Mouse (Mus musculus) liver, embryonic 14.5 days (tissue): ENCODE data around the gene Dctn2. TPM values are rescaled to one million over a fixed set of nuclear protein-coding genes. Genes with fewer than 3 reads are reported as not detected.
A peak's percentile ranks its signal among the peaks of the same experiment; 100 is the strongest.

Experiments used
- ATAC-seq: fragments of 200-750 bp; cut with Nextera tagmentation; 2 replicates; pipeline ENCODE4 v1.8.0; 2017; ENCODE audit warnings: moderate number of reproducible peaks, mild to moderate bottlenecking, moderate library complexity; ENCODE audit not compliant: insufficient read depth
- DNase-seq, 3 experiments: peaks; one replicate each; pipeline ENCODE4 v3.0.0-alpha.2; 2012 to 2013; ENCODE audit warnings: low read depth in 3 of 3, low spot score in 3 of 3
- H3K27ac ChIP-seq: fragments of 300-500 bp; sonication (generic); 2 replicates; pipeline ENCODE4 v1.5.1; 2014; ENCODE audit warnings: moderate library complexity, mild to moderate bottlenecking, control low read depth, inconsistent platforms
- H3K27me3 ChIP-seq: fragments of 300-500 bp; sonication (generic); 2 replicates; pipeline ENCODE4 v1.6.1; 2014; ENCODE audit warnings: mild to moderate bottlenecking, low read length, moderate library complexity; ENCODE audit not compliant: control insufficient read depth, insufficient read depth
- H3K36me3 ChIP-seq: fragments of 300-500 bp; sonication (generic); replicated peaks from 2 replicates; pipeline ENCODE4 v1.6.1; 2014; ENCODE audit warnings: low read depth; ENCODE audit not compliant: control insufficient read depth, insufficient read depth
- H3K4me1 ChIP-seq, 2 experiments: fragments of 200-500 bp in 1 of 2; fragments of 300-500 bp in 1 of 2; sonication (generic) in 1 of 2; replicated peaks; 2 replicates each; pipeline ENCODE4 v1.6.1; 2012 to 2014; ENCODE audit warnings: antibody characterized with exemption in 1 of 2, inconsistent platforms in 1 of 2, low read length in 1 of 2; ENCODE audit not compliant: control insufficient read depth in 2 of 2, insufficient read depth in 2 of 2
- H3K4me2 ChIP-seq: fragments of 300-500 bp; sonication (generic); 2 replicates; pipeline ENCODE4 v1.6.1; 2014; ENCODE audit warnings: low read depth, mild to moderate bottlenecking, control low read depth, moderate library complexity
- H3K4me3 ChIP-seq, 2 experiments: fragments of 200-500 bp in 1 of 2; fragments of 300-500 bp in 1 of 2; sonication (generic) in 1 of 2; 2 replicates each; pipeline ENCODE4 v1.5.1; 2012 to 2014; ENCODE audit warnings: low read depth in 2 of 2, low read length in 2 of 2, mild to moderate bottlenecking in 2 of 2, control low read depth in 1 of 2, inconsistent platforms in 1 of 2, moderate library complexity in 1 of 2; ENCODE audit not compliant: insufficient read depth in 1 of 2
- H3K9ac ChIP-seq: fragments of 300-500 bp; sonication (generic); replicated peaks from 2 replicates; pipeline ENCODE4 v1.6.1; 2014; ENCODE audit warnings: mild to moderate bottlenecking, control low read depth, moderate library complexity
- H3K9me3 ChIP-seq: fragments of 300-500 bp; sonication (generic); 2 replicates; pipeline ENCODE4 v1.6.1; 2016; ENCODE audit warnings: low read length, mixed read lengths; ENCODE audit not compliant: control insufficient read depth
- CTCF ChIP-seq: IDR thresholded peaks from 2 replicates; pipeline ENCODE4 v1.5.1; 2016; ENCODE audit warnings: antibody characterized with exemption, low read depth, control low read depth
- EP300 ChIP-seq: IDR thresholded peaks from 2 replicates; pipeline ENCODE4 v1.6.1; 2016; ENCODE audit warnings: antibody characterized with exemption, low read depth
- WGBS: fragments of 180-500 bp; shearing (Covaris S2); extraction: QIAGEN DNeasy Blood & Tissue Kit; methylation state at CpG from one replicate; pipeline ENCODE4 v1.1.7; 2014; ENCODE audit not compliant: insufficient replicate concordance; 5-methylcytosine and 5-hydroxymethylcytosine counted together
- polyA plus RNA-seq, 2 experiments: library from polyadenylated mRNA; depleted of rRNA in 1 of 2; stranded (reverse) in 1 of 2; unstranded in 1 of 2; fragments of >200 nt; fragmentation: Nextera tagmentation in 1 of 2; extraction: Ambion mirVana in 1 of 2; gene quantifications; 2 replicates each; pipeline versions ENCODE4 v1.2.1 to v1.2.3; 2012 to 2014

Dctn2 gene
- polyA plus RNA-seq (2012; rRNA removed) (53.8 and 58.7 TPM in 2 replicates), polyA plus RNA-seq (2014; fragmentation: Nextera tagmentation; extraction: Ambion mirVana) (59.2 and 64.7 TPM in 2 replicates)

DNA sequence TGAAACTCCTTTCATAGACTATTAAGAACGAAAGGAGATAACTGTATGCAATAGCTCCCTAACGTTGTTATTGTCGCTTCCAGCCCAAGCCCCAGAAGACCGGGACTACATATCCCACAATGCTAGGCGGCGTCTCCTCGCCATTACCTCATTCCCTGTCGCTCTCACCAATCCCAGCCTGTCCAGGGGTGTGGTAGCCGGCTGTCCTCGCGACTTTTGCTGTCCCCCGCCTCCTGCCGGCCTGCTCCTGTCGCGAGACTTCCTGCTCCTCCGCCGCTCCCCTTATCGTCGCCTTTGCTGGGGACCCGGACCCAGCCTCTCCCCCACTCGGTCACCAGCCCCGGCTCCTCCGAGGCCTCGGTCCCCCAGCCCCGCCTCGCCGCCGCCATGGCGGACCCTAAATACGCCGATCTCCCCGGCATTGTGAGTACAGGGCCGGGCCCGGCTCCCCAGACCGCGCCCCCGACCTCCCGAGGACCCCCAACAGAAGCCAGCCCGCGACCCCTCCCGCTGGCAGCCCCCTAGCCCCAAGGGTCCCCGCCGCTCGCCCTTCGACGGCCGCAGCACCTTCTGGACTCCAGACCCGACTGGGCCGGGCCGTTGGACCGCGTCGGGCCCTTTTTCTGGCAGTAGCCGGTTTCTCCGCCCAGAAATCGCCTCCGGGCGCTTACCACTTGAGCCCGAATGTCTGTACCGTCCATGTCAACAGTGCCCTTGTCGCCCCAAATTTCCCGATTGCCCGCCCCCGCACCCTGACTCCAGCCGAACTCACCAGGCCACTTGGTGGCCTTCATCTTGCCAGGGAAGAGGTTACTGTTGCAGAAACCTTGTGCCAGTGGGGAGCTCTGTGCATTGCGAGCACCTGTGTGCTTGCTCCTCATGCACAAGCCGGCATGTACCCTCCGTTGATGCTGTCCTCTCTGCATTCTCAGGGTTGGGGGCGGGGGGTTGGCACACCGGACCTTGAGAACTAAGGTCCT is at the start of gene Dctn2:
Dctn2 (plus strand) TSS at position 257 of the 980 bp plus-strand sequence.
- H3K36me3 ChIP-seq, result peaks cover 1% of the 10 kb centered on the region; the same call in 1 of the 2 replicates
- peak within 1 kb of the TSS; percentile 80 for H3K4me2 ChIP-seq
- H3K4me1 ChIP-seq, result peaks cover 6 to 15% of the 10 kb centered on the region in 2 experiments
- H3K9ac ChIP-seq, result peak within 1 kb of the TSS; percentile 99
- TF ChIP-seq CTCF, result no peak; the same call in 1 of the 2 replicates
- TF ChIP-seq EP300, result peak; percentile 67
- ATAC-seq (peak; percentile 97), DNase-seq (peak; percentile 95)
- peak within 1 kb of the TSS; percentile 80 for H3K27ac ChIP-seq
- H3K9me3 ChIP-seq, result no peaks in the 10 kb centered on the region
- H3K4me3 ChIP-seq, result peak within 1 kb of the TSS; percentile 82 to 97
- under 1% methylated on average over 70 of the region's 70 CpGs for WGBS
- H3K27me3 ChIP-seq, result peaks cover 19% of the 10 kb centered on the region

DNA sequence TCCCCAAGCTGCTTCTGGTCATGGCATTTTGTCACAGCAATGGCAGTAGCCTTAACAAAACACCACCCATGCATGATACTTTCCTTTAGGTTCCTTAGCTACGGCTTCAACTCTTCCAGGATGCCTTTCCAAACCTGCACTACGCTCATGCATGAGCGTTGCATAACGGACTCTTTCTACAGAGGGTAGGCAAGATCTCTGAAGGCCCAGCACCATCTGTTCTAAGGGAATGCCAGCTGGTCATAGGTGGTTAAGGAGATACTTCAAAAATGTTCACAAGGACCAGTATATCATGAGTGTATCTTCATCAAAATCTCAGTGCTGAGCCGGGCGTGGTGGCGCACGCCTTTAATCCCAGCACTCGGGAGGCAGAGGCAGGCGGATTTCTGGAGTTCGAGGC is 49.7 kb upstream of the Dctn2 start:
- H3K9ac ChIP-seq, result no peak overlapping the region
- no peak overlapping the region for H3K4me2 ChIP-seq
- 84% methylated on average over 11 of the region's 11 CpGs for WGBS
- peaks cover 6 to 11% of the 10 kb centered on the region in 2 experiments for H3K4me1 ChIP-seq
- ATAC-seq (no peak), DNase-seq (no peak)
- no peaks in the 10 kb centered on the region for H3K27me3 ChIP-seq
- H3K4me3 ChIP-seq, result no peak overlapping the region
- no peaks in the 10 kb centered on the region for H3K9me3 ChIP-seq
- no peak overlapping the region for H3K27ac ChIP-seq
- TF ChIP-seq EP300 (no peak), CTCF (no peak)
- no peaks in the 10 kb centered on the region for H3K36me3 ChIP-seq

DNA sequence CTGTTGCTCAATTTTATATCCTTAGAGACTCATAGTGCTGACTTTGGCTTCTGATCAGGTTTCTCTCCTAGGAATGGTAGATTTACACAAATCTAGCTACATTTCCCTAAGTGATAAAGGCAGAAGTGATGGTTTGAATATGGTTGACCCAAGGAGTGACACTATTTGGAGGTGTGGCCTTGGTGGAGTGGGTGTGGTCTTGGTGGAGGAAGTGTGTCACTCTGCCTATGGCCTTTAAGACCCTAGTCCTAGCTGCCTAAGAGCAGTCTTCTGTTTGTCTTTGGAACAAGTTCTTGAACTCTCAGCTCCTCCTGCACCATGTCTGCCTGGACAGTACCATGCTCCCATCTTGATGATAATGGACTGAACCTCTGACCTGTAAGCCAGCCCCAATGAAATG is 49.0 kb upstream of the Dctn2 start:
- no peak overlapping the region for H3K27ac ChIP-seq
- peaks cover 6 to 9% of the 10 kb centered on the region in 2 experiments for H3K4me1 ChIP-seq
- no peaks in the 10 kb centered on the region for H3K9me3 ChIP-seq
- DNase-seq (no peak), ATAC-seq (no peak; the same call in 1 of the 2 replicates)
- H3K9ac ChIP-seq, result no peak overlapping the region
- no peak for TF ChIP-seq EP300
- no peak for TF ChIP-seq CTCF
- H3K4me3 ChIP-seq, result no peak overlapping the region
- H3K4me2 ChIP-seq, result no peak overlapping the region
- no peaks in the 10 kb centered on the region for H3K27me3 ChIP-seq
- H3K36me3 ChIP-seq, result no peaks in the 10 kb centered on the region

DNA sequence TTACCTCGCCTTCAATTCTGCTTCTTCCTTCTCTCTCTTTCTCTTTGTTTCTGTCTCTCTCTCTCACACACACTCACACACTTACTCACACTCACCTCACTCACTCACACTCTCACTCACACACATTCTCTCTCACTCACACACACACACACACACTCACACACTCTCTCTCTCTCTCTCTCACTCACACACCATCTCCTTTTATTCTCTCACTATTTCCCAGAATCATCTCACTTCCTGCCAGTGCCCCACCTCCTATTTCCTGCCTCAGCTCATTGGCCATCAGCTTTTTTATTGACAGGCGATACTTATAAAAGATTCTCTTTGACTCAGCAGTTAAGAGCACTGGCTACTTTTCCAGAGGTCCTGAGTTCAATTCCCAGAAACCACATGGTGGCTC is 47.8 kb upstream of the Dctn2 start:
- H3K4me2 ChIP-seq, result no peak overlapping the region
- H3K9me3 ChIP-seq, result no peaks in the 10 kb centered on the region
- WGBS, result 69% methylated on average over 2 of the region's 2 CpGs
- no peak for DNase-seq
- peaks cover 6 to 9% of the 10 kb centered on the region in 2 experiments for H3K4me1 ChIP-seq
- H3K27me3 ChIP-seq, result no peaks in the 10 kb centered on the region
- ATAC-seq, result no peak
- no peaks in the 10 kb centered on the region for H3K36me3 ChIP-seq
- H3K9ac ChIP-seq, result no peak overlapping the region
- H3K4me3 ChIP-seq, result no peak overlapping the region
- H3K27ac ChIP-seq, result no peak overlapping the region
- no peak for TF ChIP-seq EP300
- TF ChIP-seq CTCF, result no peak

DNA sequence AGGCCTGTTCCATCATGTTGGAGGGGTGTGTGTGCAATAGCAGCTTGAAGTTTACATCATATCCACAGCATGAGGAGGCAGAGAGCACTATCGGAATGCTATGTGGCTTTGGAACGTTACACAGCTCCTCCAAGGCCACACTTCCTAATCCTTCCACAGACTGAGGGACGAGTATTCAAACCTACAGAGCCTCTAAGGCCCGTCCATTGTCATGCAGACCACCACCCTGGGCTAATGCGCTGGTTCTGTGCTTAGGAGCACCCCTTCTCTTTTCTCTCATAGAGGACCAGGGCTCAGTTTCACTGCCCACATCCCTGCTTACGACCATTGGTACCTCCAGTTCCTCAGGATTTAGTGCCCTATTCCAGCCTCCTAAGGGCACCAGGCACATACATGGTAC is 41.0 kb upstream of the Dctn2 start:
- no peaks in the 10 kb centered on the region; a peak in 1 of 4 replicates for H3K4me1 ChIP-seq
- H3K36me3 ChIP-seq, result no peaks in the 10 kb centered on the region
- no peaks in the 10 kb centered on the region for H3K9me3 ChIP-seq
- no peaks in the 10 kb centered on the region; the same call in 1 of the 2 replicates for H3K27me3 ChIP-seq
- H3K27ac ChIP-seq, result no peak overlapping the region
- TF ChIP-seq EP300, result no peak
- no peak for TF ChIP-seq CTCF
- 54% methylated on average over 6 of the region's 6 CpGs for WGBS
- no peak overlapping the region for H3K4me3 ChIP-seq
- DNase-seq, result no peak
- ATAC-seq, result no peak
- H3K9ac ChIP-seq, result no peak overlapping the region
- H3K4me2 ChIP-seq, result no peak overlapping the region
